Mouse (Mus musculus) heart, embryonic 14.5 days (tissue): Measurements from ENCODE around the gene Gm10837. TPM values are rescaled to one million over a fixed set of nuclear protein-coding genes. Genes with fewer than 3 reads are reported as not detected.

Experiments
- ATAC-seq: fragments of 200-750 bp; cut with Nextera tagmentation; 2 replicates; pipeline ENCODE4 v1.8.0; 2017; ENCODE audit warnings: low read depth, moderate TSS enrichment; ENCODE audit not compliant: insufficient number of reproducible peaks, insufficient read depth, low FRiP score
- H3K27ac ChIP-seq, 2 experiments: fragments of 200-500 bp in 1 of 2; fragments of 300-500 bp in 1 of 2; sonication (generic) in 1 of 2; replicated peaks in 1 of 2; 2 replicates each; pipeline ENCODE4 v1.5.1; 2012 to 2014; ENCODE audit warnings: low read depth in 2 of 2, low read length in 2 of 2, control low read depth in 1 of 2, mild to moderate bottlenecking in 1 of 2, mixed read lengths in 1 of 2; ENCODE audit not compliant: control insufficient read depth in 1 of 2, insufficient read depth in 1 of 2
- H3K27me3 ChIP-seq: fragments of 300-500 bp; sonication (generic); 2 replicates; pipeline ENCODE4 v1.6.1; 2014; ENCODE audit warnings: mild to moderate bottlenecking, low read length, control low read depth; ENCODE audit not compliant: control insufficient read depth, insufficient read depth
- H3K36me3 ChIP-seq: fragments of 300-500 bp; sonication (generic); 2 replicates; pipeline ENCODE4 v1.6.1; 2014; ENCODE audit warnings: mild to moderate bottlenecking, control low read depth, low read length, mixed read lengths; ENCODE audit not compliant: control insufficient read depth, insufficient read depth
- H3K4me1 ChIP-seq, 2 experiments: fragments of 200-500 bp in 1 of 2; fragments of 300-500 bp in 1 of 2; sonication (generic) in 1 of 2; 2 replicates each; pipeline ENCODE4 v1.6.1; 2012 to 2014; ENCODE audit warnings: low read length in 2 of 2, control low read depth in 1 of 2, mixed read lengths in 1 of 2; ENCODE audit not compliant: control insufficient read depth in 2 of 2, insufficient read depth in 2 of 2
- H3K4me2 ChIP-seq: fragments of 300-500 bp; sonication (generic); 2 replicates; pipeline ENCODE4 v1.6.1; 2014; ENCODE audit warnings: mild to moderate bottlenecking, low read length
- H3K4me3 ChIP-seq, 2 experiments: fragments of 200-500 bp in 1 of 2; fragments of 300-500 bp in 1 of 2; sonication (generic) in 1 of 2; 2 replicates each; pipeline ENCODE4 v1.5.1; 2012 to 2014; ENCODE audit warnings: low read length in 2 of 2, mild to moderate bottlenecking in 2 of 2, control low read depth in 1 of 2, low read depth in 1 of 2, moderate library complexity in 1 of 2; ENCODE audit not compliant: control insufficient read depth in 1 of 2, insufficient read depth in 1 of 2
- H3K9ac ChIP-seq: fragments of 300-500 bp; sonication (generic); 2 replicates; pipeline ENCODE4 v1.6.1; 2014; ENCODE audit warnings: mild to moderate bottlenecking, low read length
- H3K9me3 ChIP-seq: fragments of 300-500 bp; sonication (generic); 2 replicates; pipeline ENCODE4 v1.6.1; 2016; ENCODE audit warnings: low read length, control low read depth; ENCODE audit not compliant: control insufficient read depth
- WGBS: fragments of 180-500 bp; shearing (Covaris S2); extraction: QIAGEN DNeasy Blood & Tissue Kit; methylation state at CpG from one replicate; pipeline ENCODE4 v1.1.7; 2014; 5-methylcytosine and 5-hydroxymethylcytosine counted together
- polyA plus RNA-seq: library from polyadenylated mRNA; unstranded; fragments of >200 nt; fragmentation: Nextera tagmentation; extraction: Ambion mirVana; gene quantifications from 2 replicates; pipeline ENCODE4 v1.2.1, GENCODE M21; 2014

Gene Gm10837
- polyA plus RNA-seq, 1 experiment from 2014 or later = not detected

- Histone ChIP-seq H3K4me1 (peaks cover 0 to 7% of the 10 kb centered on the region in 2 experiments; a peak in 2 of 4 replicates), H3K9ac (no peak overlapping the region), H3K4me2 (no peak overlapping the region), H3K27ac (no peak overlapping the region), H3K27me3 (peaks cover 81% of the 10 kb centered on the region), H3K36me3 (no peaks in the 10 kb centered on the region), H3K9me3 (0 out of 2 replicates have a peak, but pooled peaks cover 3% of the 10 kb centered on the region), H3K4me3 (peak overlapping the region in 1 of 2 experiments; percentile 28; a peak in 1 of 4 replicates)
- ATAC-seq = no peak
- 7% methylated on average over 12 of the region's 12 CpGs for WGBS
Measured at GRCm38 (mm10) chr14:122489686-122490414, 536 bp upstream of the Gm10837 start.

- Histone ChIP-seq H3K27me3 (peaks cover 65% of the 10 kb centered on the region), H3K9ac (no peak overlapping the region), H3K4me3 (no peak overlapping the region), H3K9me3 (0 out of 2 replicates have a peak, but pooled peaks cover 3% of the 10 kb centered on the region), H3K36me3 (no peaks in the 10 kb centered on the region), H3K27ac (no peak overlapping the region), H3K4me2 (no peak overlapping the region), H3K4me1 (peaks cover 0 to 7% of the 10 kb centered on the region in 2 experiments; a peak in 2 of 4 replicates)
- 78% methylated on average over 6 of the region's 6 CpGs for WGBS
- no peak for ATAC-seq
Measured at GRCm38 (mm10) chr14:122491521-122491920, 1.1 kb downstream of the Gm10837 start.

GRCm38 (mm10) chr14:122492015-122492414, 1.6 kb downstream of the Gm10837 start:
- Histone ChIP-seq H3K27ac (no peak overlapping the region), H3K36me3 (no peaks in the 10 kb centered on the region), H3K4me1 (peaks cover 0 to 7% of the 10 kb centered on the region in 2 experiments; a peak in 2 of 4 replicates), H3K4me2 (no peak overlapping the region), H3K4me3 (no peak overlapping the region), H3K27me3 (peaks cover 60% of the 10 kb centered on the region), H3K9me3 (0 out of 2 replicates have a peak, but pooled peaks cover 3% of the 10 kb centered on the region), H3K9ac (no peak overlapping the region)
- ATAC-seq = no peak
- 59% methylated on average over 1 of the region's 1 CpGs for WGBS

GRCm38 (mm10) chr14:122509058-122509457, 18.7 kb downstream of the Gm10837 start:
- no peak overlapping the region for H3K9ac ChIP-seq
- no peak overlapping the region for H3K4me2 ChIP-seq
- H3K4me3 ChIP-seq = no peak overlapping the region
- no peaks in the 10 kb centered on the region for H3K36me3 ChIP-seq
- H3K4me1 ChIP-seq = no peaks in the 10 kb centered on the region
- 21% methylated on average over 2 of the region's 2 CpGs for WGBS
- no peaks in the 10 kb centered on the region for H3K9me3 ChIP-seq
- no peak overlapping the region for H3K27ac ChIP-seq
- no peak for ATAC-seq
- H3K27me3 ChIP-seq = no peaks in the 10 kb centered on the region

- no peak for ATAC-seq
- WGBS = 71% methylated on average over 3 of the region's 3 CpGs
- H3K4me1 ChIP-seq = no peaks in the 10 kb centered on the region
- H3K27ac ChIP-seq = no peak overlapping the region
- no peaks in the 10 kb centered on the region for H3K36me3 ChIP-seq
- no peaks in the 10 kb centered on the region for H3K9me3 ChIP-seq
- no peak overlapping the region for H3K4me2 ChIP-seq
- H3K9ac ChIP-seq = no peak overlapping the region
- no peak overlapping the region for H3K4me3 ChIP-seq
- H3K27me3 ChIP-seq = no peaks in the 10 kb centered on the region
Measured at GRCm38 (mm10) chr14:122511519-122511918, 21.1 kb downstream of the Gm10837 start.

GRCm38 (mm10) chr14:122513511-122514036, 23.2 kb downstream of the Gm10837 start:
- Histone ChIP-seq H3K27me3 (no peaks in the 10 kb centered on the region), H3K4me3 (no peak overlapping the region), H3K4me1 (no peaks in the 10 kb centered on the region), H3K9me3 (no peaks in the 10 kb centered on the region), H3K36me3 (no peaks in the 10 kb centered on the region), H3K4me2 (no peak overlapping the region), H3K9ac (no peak overlapping the region), H3K27ac (no peak overlapping the region)
- no peak for ATAC-seq
- WGBS = 59% methylated on average over 1 of the region's 1 CpGs

- H3K27me3 ChIP-seq = no peaks in the 10 kb centered on the region
- H3K36me3 ChIP-seq = no peaks in the 10 kb centered on the region
- H3K4me1 ChIP-seq = no peaks in the 10 kb centered on the region
- H3K4me2 ChIP-seq = no peak overlapping the region
- H3K9ac ChIP-seq = no peak overlapping the region
- 76% methylated on average over 4 of the region's 4 CpGs for WGBS
- ATAC-seq = no peak
- 0 out of 2 replicates have a peak, but pooled peaks cover 4% of the 10 kb centered on the region for H3K9me3 ChIP-seq
- no peak overlapping the region for H3K4me3 ChIP-seq
- no peak overlapping the region for H3K27ac ChIP-seq
Measured at GRCm38 (mm10) chr14:122528475-122528874, 38.1 kb downstream of the Gm10837 start.
